ENCODE assay signal across 14 mouse cellular contexts in the genomic region with DNA sequence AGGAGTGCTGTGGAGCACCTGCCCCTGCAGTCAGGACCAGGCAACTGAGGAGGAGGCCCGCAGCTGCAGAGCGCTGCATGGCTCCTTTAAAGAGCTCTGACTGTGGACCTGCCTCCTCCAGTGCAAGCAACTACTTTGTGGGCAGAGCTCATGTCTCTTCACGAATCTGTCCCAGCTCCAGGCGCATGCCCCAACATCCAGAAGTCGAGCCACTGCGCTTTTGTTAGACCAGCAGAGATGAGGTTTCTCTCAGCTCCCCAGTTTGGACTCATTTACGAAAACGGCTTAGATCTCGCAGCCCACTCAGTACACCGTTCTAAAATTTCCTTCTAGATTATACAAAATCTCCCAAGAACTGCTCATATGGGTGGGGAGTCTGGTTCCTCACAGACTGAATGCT.
A peak's percentile ranks its signal among the peaks of the same experiment; 100 is the strongest.
DNase-seq lines count a peak whose midpoint lies in the region.
"Had no signal": no experiment of that assay in that cellular context is flagged by ENCODE, and none has a peak within 500 bp of the region (broad histone marks: within the 10 kb centered on the region; RNA-seq: fewer than 3 reads in every experiment).

No protein-coding gene starts in this region.

- DNase-seq in left cerebral cortex, postnatal 10 days (ENCODE audit: extremely low spot score in 1 of 2, low spot score in 2 of 2): peak; percentile 22 to 26
- no peak for DNase-seq in left cerebral cortex, adult 11 months (ENCODE audit: low spot score)
- DNase-seq in frontal cortex, adult 2 months (ENCODE audit: extremely low spot score in 1 of 2, low spot score in 1 of 2): peak; percentile 34 to 56
- DNase-seq in right cerebral cortex, adult 2 months (ENCODE audit: low spot score in 2 of 2): peak; percentile 43
- DNase-seq in urinary bladder, adult 18-20 months (ENCODE audit: low spot score in 2 of 2): no peak
- DNase-seq in cerebellum, adult 8-10 months: no peak
- DNase-seq in layer of hippocampus, postnatal 36 days: no peak
- DNase-seq: adrenal gland, adult 2 months; cerebellum, adult 18-20 months; cerebellum, postnatal 25 days; gastrocnemius, adult 2 months; heart, postnatal 10 days; kidney, adult 9 months; kidney, postnatal 14 days had no signal

- intact Hi-C loops in left cerebral cortex, postnatal 10 days (cut with DNase I): no loop called here

Comparison
In these comparisons a context has a peak if more than half of its experiments do, and no peak if none do; other contexts are left out.
1. DNase-seq: peak in left cerebral cortex, postnatal 10 days (2 of 2), frontal cortex, adult 2 months (2 of 2) and right cerebral cortex, adult 2 months (2 of 2); none in left cerebral cortex, adult 11 months (single experiment), urinary bladder, adult 18-20 months (0 of 2), cerebellum, adult 8-10 months (single experiment) and layer of hippocampus, postnatal 36 days (0 of 2).